Mouse (Mus musculus): Measurements from ENCODE around the gene Rhoh.

Gene Rhoh

GRCm38 (mm10) chr5:65861154-65861944 lies at the start of gene Rhoh:
Gene Rhoh (plus strand): TSS chr5:65861213.
- peak; percentile 78 for DNase-seq

- peak; percentile 85 for DNase-seq
These were observed 37.3 kb upstream of the Rhoh start for GRCm38 (mm10) chr5:65823601-65824133.

- peak; percentile 39 for DNase-seq
These were observed 34.5 kb upstream of the Rhoh start for GRCm38 (mm10) chr5:65826476-65826875.

- DNase-seq, result peak; percentile 66
These were observed 33.9 kb upstream of the Rhoh start for GRCm38 (mm10) chr5:65827102-65827501.

- peak; percentile 33 for DNase-seq
These were observed 32.8 kb upstream of the Rhoh start for GRCm38 (mm10) chr5:65828261-65828660.

GRCm38 (mm10) chr5:65829059-65829458 lies 32.0 kb upstream of the Rhoh start:
- peak; percentile 17 for DNase-seq

GRCm38 (mm10) chr5:65831917-65832618 lies 28.9 kb upstream of the Rhoh start:
- DNase-seq, result peak; percentile 85

- DNase-seq, result no peak
These were observed 27.9 kb upstream of the Rhoh start for GRCm38 (mm10) chr5:65833092-65833491.

GRCm38 (mm10) chr5:65833766-65834498 lies 27.1 kb upstream of the Rhoh start:
- no peak for DNase-seq

GRCm38 (mm10) chr5:65838053-65838452 lies 23.0 kb upstream of the Rhoh start:
- peak; percentile 1 for DNase-seq

GRCm38 (mm10) chr5:65842947-65843346 lies 18.1 kb upstream of the Rhoh start:
- DNase-seq, result peak; percentile 24

- DNase-seq, result peak; percentile 80
These were observed 14.5 kb upstream of the Rhoh start for GRCm38 (mm10) chr5:65846534-65846933.

GRCm38 (mm10) chr5:65846958-65847357 lies 14.1 kb upstream of the Rhoh start:
- peak; percentile 72 for DNase-seq

- peak; percentile 67 for DNase-seq
These were observed 13.4 kb upstream of the Rhoh start for GRCm38 (mm10) chr5:65847656-65848055.

- peak; percentile 90 for DNase-seq
These were observed 10.2 kb upstream of the Rhoh start for GRCm38 (mm10) chr5:65850765-65851164.

- DNase-seq, result peak; percentile 71
These were observed 6.2 kb upstream of the Rhoh start for GRCm38 (mm10) chr5:65854786-65855191.

- no peak for DNase-seq
These were observed 5.4 kb upstream of the Rhoh start for GRCm38 (mm10) chr5:65855571-65855970.

- DNase-seq, result peak; percentile 62
These were observed 4.2 kb upstream of the Rhoh start for GRCm38 (mm10) chr5:65856591-65857411.

- peak; percentile 77 for DNase-seq
These were observed 3.1 kb upstream of the Rhoh start for GRCm38 (mm10) chr5:65857935-65858334.

GRCm38 (mm10) chr5:65858355-65858754 lies 2.7 kb upstream of the Rhoh start:
- no peak for DNase-seq

GRCm38 (mm10) chr5:65858898-65859297 lies 2.1 kb upstream of the Rhoh start:
- DNase-seq, result peak; percentile 84

- DNase-seq, result peak; percentile 90
These were observed 1.6 kb upstream of the Rhoh start for GRCm38 (mm10) chr5:65859396-65859795.

Data from heart, adult 11 months (tissue).